10 mouse cellular contexts compared by ENCODE assay signal in the genomic region with DNA sequence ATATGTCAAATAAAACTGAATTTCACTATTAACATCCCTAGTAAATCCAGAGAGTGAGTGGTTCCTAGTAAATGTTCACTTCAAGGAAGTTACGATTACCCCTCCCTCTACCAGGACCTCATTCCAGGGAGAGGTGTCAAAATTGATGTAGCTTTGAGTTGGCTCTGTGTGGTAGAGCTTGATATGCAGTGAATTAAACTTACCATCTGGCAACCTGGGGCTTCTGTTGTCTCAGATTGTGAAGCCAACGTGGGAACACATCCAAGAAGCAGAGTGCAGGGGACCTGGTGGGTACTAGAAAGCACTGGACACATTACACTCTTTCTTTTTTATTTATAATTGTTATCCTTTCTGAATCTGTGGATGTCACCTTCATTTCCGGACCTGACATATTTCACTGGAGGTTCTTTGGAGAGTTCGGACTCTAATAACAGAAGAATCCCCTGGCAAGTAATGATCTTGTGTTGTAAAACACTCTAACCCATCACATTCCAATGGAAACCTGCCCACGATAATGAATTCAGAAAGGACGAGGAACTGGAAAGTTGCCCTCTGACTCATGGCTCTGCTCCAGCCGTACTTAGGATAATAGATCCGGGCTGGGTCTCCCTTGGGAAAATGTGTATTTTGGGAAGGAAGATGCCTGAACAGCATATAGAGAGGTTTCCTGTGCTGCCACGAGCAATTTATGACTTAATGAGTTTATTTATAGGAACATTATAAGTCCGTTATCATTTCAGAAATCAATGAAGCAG.
DNase-seq lines count a peak whose midpoint lies in the region; ATAC-seq and TF ChIP-seq lines count a peak whose summit lies in the region.
"Had no signal": no experiment of that assay in that cellular context is flagged by ENCODE, and none has a peak within 500 bp of the region (broad histone marks: within the 10 kb centered on the region; RNA-seq: fewer than 3 reads in every experiment).

No protein-coding gene starts in this region.

- intact Hi-C loops in heart, postnatal 10 days (cut with DNase I): loop anchor here (2.0 kb wide), 1 partner anchor 296 kb away; a partner anchor contains a TSS
- intact Hi-C loops in gastrocnemius, adult 2 months (cut with DNase I): loop anchor here (10.0 kb wide), 1 partner anchor 296 kb away; a partner anchor contains a TSS

- 55% methylated on average over 10 of the region's 10 CpGs for WGBS in midbrain, embryonic 14.5 days
- 51% methylated on average over 10 of the region's 10 CpGs for WGBS in midbrain, embryonic 16.5 days

- H3K4me3 ChIP-seq in midbrain, embryonic 14.5 days (replicated peaks; ENCODE audit: low read depth, low read length): no peak overlapping the region
- H3K4me3 ChIP-seq in midbrain, embryonic 16.5 days (ENCODE audit: low read depth, low read length): no peak overlapping the region
- no peak overlapping the region for H3K4me3 ChIP-seq in gastrocnemius, adult 2 months
- H3K4me3 ChIP-seq: left cerebral cortex, adult 2 months had no signal

- H3K4me1 ChIP-seq in midbrain, embryonic 14.5 days (ENCODE audit: control insufficient read depth, insufficient read depth, low read length): no peaks in the 10 kb centered on the region
- peaks cover 2% of the 10 kb centered on the region for H3K4me1 ChIP-seq in midbrain, embryonic 16.5 days (ENCODE audit: control insufficient read depth, insufficient read depth, low read length)

- no peak overlapping the region for H3K4me2 ChIP-seq in midbrain, embryonic 14.5 days (ENCODE audit: low read length)
- no peak overlapping the region for H3K4me2 ChIP-seq in midbrain, embryonic 16.5 days (ENCODE audit: low read length)

- no peak overlapping the region for H3K9ac ChIP-seq in midbrain, embryonic 14.5 days (replicated peaks; ENCODE audit: low read length)
- no peak overlapping the region for H3K9ac ChIP-seq in midbrain, embryonic 16.5 days (ENCODE audit: low read depth, low read length)

- TF ChIP-seq CTCF in gastrocnemius, adult 2 months (IDR thresholded peaks at IDR 0.05): no peak

- ATAC-seq in midbrain, embryonic 14.5 days (ENCODE audit: low FRiP score, low TSS enrichment): no peak
- ATAC-seq in midbrain, embryonic 16.5 days: no peak
- no peak for ATAC-seq in monocyte, adult 5-6 weeks (replicated peaks; ENCODE audit: insufficient number of reproducible peaks, low FRiP score, low TSS enrichment, poor library complexity, severe bottlenecking)

- H3K27me3 ChIP-seq in midbrain, embryonic 14.5 days (ENCODE audit: control insufficient read depth, insufficient read depth, low read length): 0 out of 2 replicates have a peak, but pooled peaks cover 5% of the 10 kb centered on the region
- no peaks in the 10 kb centered on the region; the same call in 1 of the 2 replicates for H3K27me3 ChIP-seq in midbrain, embryonic 16.5 days (ENCODE audit: control insufficient read depth, insufficient read depth, low read depth, low read length)

- H3K27ac ChIP-seq in midbrain, embryonic 14.5 days (replicated peaks; ENCODE audit: low read depth, low read length): no peak overlapping the region
- H3K27ac ChIP-seq in midbrain, embryonic 16.5 days (ENCODE audit: low read length): no peak overlapping the region
- no peak overlapping the region for H3K27ac ChIP-seq in gastrocnemius, adult 2 months
- H3K27ac ChIP-seq: left cerebral cortex, adult 2 months had no signal

- DNase-seq in adrenal gland, adult (ENCODE audit: inconsistent age in 2 of 2, low spot score in 1 of 2): peak; percentile 11 to 44
- DNase-seq in adrenal gland, adult 18-20 months (ENCODE audit: low spot score in 2 of 2): no peak
- DNase-seq in midbrain, embryonic 14.5 days: peak; percentile 69
- DNase-seq in heart, postnatal 10 days: peak; percentile 46 to 50
- DNase-seq in lung, postnatal 4 days: peak; percentile 41 to 47
- DNase-seq in gastrocnemius, adult 2 months: no peak
- DNase-seq: retina, postnatal 1 day had no signal

- H3K9me3 ChIP-seq in midbrain, embryonic 14.5 days (ENCODE audit: control insufficient read depth, low read length): no peaks in the 10 kb centered on the region
- no peaks in the 10 kb centered on the region for H3K9me3 ChIP-seq in midbrain, embryonic 16.5 days (replicated peaks; ENCODE audit: control insufficient read depth, low read length, poor library complexity, severe bottlenecking)

- H3K36me3 ChIP-seq in midbrain, embryonic 14.5 days (ENCODE audit: control insufficient read depth, insufficient read depth, low read length): no peaks in the 10 kb centered on the region
- H3K36me3 ChIP-seq in midbrain, embryonic 16.5 days (ENCODE audit: control insufficient read depth, insufficient read depth, low read length): no peaks in the 10 kb centered on the region

Comparison
In these comparisons a context has a peak if more than half of its experiments do, and no peak if none do; other contexts are left out.
1. DNase-seq: peak in adrenal gland, adult (2 of 2), midbrain, embryonic 14.5 days (single experiment), heart, postnatal 10 days (2 of 2) and lung, postnatal 4 days (2 of 2); none in adrenal gland, adult 18-20 months (0 of 2) and gastrocnemius, adult 2 months (single experiment).